Mouse (Mus musculus) kidney, adult 2 months (tissue): ENCODE measurements around the gene Zcchc10.
"Not testable (repeated sequence)": the region's sequence is repeated elsewhere in the genome, so short reads cannot be mapped to it uniquely, and the experiment has no call there.

ENCODE experiments used
- CTCF ChIP-seq: fragments of 200-500 bp; conservative IDR thresholded peaks from 2 replicates; pipeline ENCODE4 v1.5.1; 2011; ENCODE audit warnings: low read depth, mild to moderate bottlenecking, control low read depth, low read length, moderate library complexity, mixed read lengths; ENCODE audit not compliant: insufficient read depth, insufficient read length
- POLR2A ChIP-seq: fragments of 200-500 bp; IDR thresholded peaks from one replicate; pipeline ENCODE4 v1.6.1; 2011; ENCODE audit warnings: low read depth, low read length, control low read depth

- TF ChIP-seq POLR2A, CTCF: not testable (repeated sequence)
Measured at GRCm38 (mm10) chr11:53318568-53318967, 5.9 kb upstream of the Zcchc10 start.
